Mouse (Mus musculus) lung, embryonic 14.5 days (tissue): ENCODE data around the gene Kctd10. TPM values are rescaled to one million over a fixed set of nuclear protein-coding genes. Genes with fewer than 3 reads are reported as not detected.

Source experiments
- ATAC-seq: fragments of 200-750 bp; cut with Nextera tagmentation; 2 replicates; pipeline ENCODE4 v1.8.0; 2017; ENCODE audit warnings: mild to moderate bottlenecking, moderate TSS enrichment, moderate library complexity; ENCODE audit not compliant: insufficient read depth
- DNase-seq: peaks from one replicate; pipeline ENCODE4 v3.0.0-alpha.2; 2015
- H3K27ac ChIP-seq: fragments of 300-500 bp; sonication (generic); 2 replicates; pipeline ENCODE4 v1.5.1; 2014; ENCODE audit warnings: low read depth, mild to moderate bottlenecking, moderate library complexity
- H3K27me3 ChIP-seq: fragments of 300-500 bp; sonication (generic); 2 replicates; pipeline ENCODE4 v1.6.1; 2014; ENCODE audit warnings: low read length, control low read depth; ENCODE audit not compliant: insufficient read depth
- H3K36me3 ChIP-seq: fragments of 300-500 bp; sonication (generic); 2 replicates; pipeline ENCODE4 v1.6.1; 2014; ENCODE audit warnings: control low read depth; ENCODE audit not compliant: insufficient read depth
- H3K4me1 ChIP-seq: fragments of 300-500 bp; sonication (generic); 2 replicates; pipeline ENCODE4 v1.6.1; 2014; ENCODE audit warnings: antibody characterized with exemption, control low read depth; ENCODE audit not compliant: insufficient read depth
- H3K4me2 ChIP-seq: fragments of 300-500 bp; sonication (generic); 2 replicates; pipeline ENCODE4 v1.6.1; 2014; ENCODE audit warnings: mild to moderate bottlenecking
- H3K4me3 ChIP-seq: fragments of 300-500 bp; sonication (generic); 2 replicates; pipeline ENCODE4 v1.5.1; 2014; ENCODE audit warnings: low read depth, low read length
- H3K9ac ChIP-seq: fragments of 300-500 bp; sonication (generic); 2 replicates; pipeline ENCODE4 v1.6.1; 2014
- H3K9me3 ChIP-seq: fragments of 300-500 bp; sonication (generic); 2 replicates; pipeline ENCODE4 v1.6.1; 2016; ENCODE audit warnings: low read depth, low read length, control low read depth
- CTCF ChIP-seq: IDR thresholded peaks from 2 replicates; pipeline ENCODE4 v1.5.1; 2016; ENCODE audit warnings: antibody characterized with exemption, low read depth
- WGBS: fragments of 180-500 bp; shearing (Covaris S2); extraction: QIAGEN DNeasy Blood & Tissue Kit; methylation state at CpG from one replicate; pipeline ENCODE4 v1.1.7; 2014; 5-methylcytosine and 5-hydroxymethylcytosine counted together
- polyA plus RNA-seq: library from polyadenylated mRNA; unstranded; fragments of >200 nt; fragmentation: Nextera tagmentation; extraction: Ambion mirVana; gene quantifications from 2 replicates; pipeline ENCODE4 v1.2.1, GENCODE M21; 2014

Gene Kctd10
- polyA plus RNA-seq, 1 experiment from 2014 or later = 140 TPM

- no peak for DNase-seq
- under 1% methylated on average over 20 of the region's 20 CpGs for WGBS
Observed at GRCm38 (mm10) chr5:114379763-114380162, 545 bp downstream of the Kctd10 start.

DNA sequence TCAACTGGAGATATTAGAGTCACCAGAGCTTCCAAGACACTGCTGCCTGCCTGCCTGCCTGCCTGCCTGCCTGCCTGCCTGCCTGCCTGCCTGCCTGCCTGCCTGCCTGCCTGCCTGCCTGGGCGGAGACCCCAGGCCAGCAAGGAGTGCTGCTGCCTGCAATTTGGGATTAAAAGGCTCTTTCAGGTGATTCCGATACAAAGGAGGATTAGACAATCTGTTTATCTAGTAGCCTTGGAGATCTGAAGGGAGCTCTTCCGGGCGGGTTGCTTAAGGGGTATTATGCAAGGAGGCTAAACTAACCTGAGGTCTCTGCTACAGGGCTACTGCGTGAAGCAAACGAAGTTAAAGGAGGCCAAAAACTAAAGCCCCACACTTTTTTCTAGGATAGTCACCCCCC is 1.4 kb downstream of the Kctd10 start:
- H3K9me3 ChIP-seq = no peaks in the 10 kb centered on the region
- peak overlapping the region; percentile 90; the same call in 1 of the 2 replicates for H3K27ac ChIP-seq
- H3K36me3 ChIP-seq = peaks cover 35% of the 10 kb centered on the region
- peak overlapping the region; percentile 74 for H3K4me2 ChIP-seq
- no peak for ATAC-seq
- 35% methylated on average over 6 of the region's 6 CpGs for WGBS
- peak overlapping the region; percentile 94 for H3K4me3 ChIP-seq
- no peaks in the 10 kb centered on the region for H3K27me3 ChIP-seq
- TF ChIP-seq CTCF = no peak
- peak overlapping the region; percentile 95 for H3K9ac ChIP-seq
- DNase-seq = peak; percentile 38
- H3K4me1 ChIP-seq = peaks cover 25% of the 10 kb centered on the region

More at GRCm38 (mm10) chr5:114379763-114380162, 545 bp downstream of the Kctd10 start:
- Histone ChIP-seq H3K36me3 (peaks cover 33% of the 10 kb centered on the region), H3K27ac (peak overlapping the region; percentile 90), H3K4me3 (peak overlapping the region; percentile 94), H3K27me3 (no peaks in the 10 kb centered on the region), H3K4me1 (peaks cover 20% of the 10 kb centered on the region), H3K9ac (peak overlapping the region; percentile 95), H3K9me3 (no peaks in the 10 kb centered on the region), H3K4me2 (peak overlapping the region; percentile 74)
- TF ChIP-seq CTCF = no peak
- ATAC-seq = peak; percentile 10

- peak overlapping the region; percentile 90 for H3K27ac ChIP-seq
- H3K36me3 ChIP-seq = peaks cover 36% of the 10 kb centered on the region
- peaks cover 26% of the 10 kb centered on the region for H3K4me1 ChIP-seq
- H3K9me3 ChIP-seq = no peaks in the 10 kb centered on the region
- H3K27me3 ChIP-seq = no peaks in the 10 kb centered on the region
- peak overlapping the region; percentile 74 for H3K4me2 ChIP-seq
- ATAC-seq = no peak
- peak; percentile 66 for DNase-seq
- WGBS = 34% methylated on average over 10 of the region's 10 CpGs
- H3K4me3 ChIP-seq = peak overlapping the region; percentile 94
- peak overlapping the region; percentile 95; the same call in 1 of the 2 replicates for H3K9ac ChIP-seq
- no peak for TF ChIP-seq CTCF
Observed at GRCm38 (mm10) chr5:114378177-114378920, 2.0 kb downstream of the Kctd10 start.

DNA sequence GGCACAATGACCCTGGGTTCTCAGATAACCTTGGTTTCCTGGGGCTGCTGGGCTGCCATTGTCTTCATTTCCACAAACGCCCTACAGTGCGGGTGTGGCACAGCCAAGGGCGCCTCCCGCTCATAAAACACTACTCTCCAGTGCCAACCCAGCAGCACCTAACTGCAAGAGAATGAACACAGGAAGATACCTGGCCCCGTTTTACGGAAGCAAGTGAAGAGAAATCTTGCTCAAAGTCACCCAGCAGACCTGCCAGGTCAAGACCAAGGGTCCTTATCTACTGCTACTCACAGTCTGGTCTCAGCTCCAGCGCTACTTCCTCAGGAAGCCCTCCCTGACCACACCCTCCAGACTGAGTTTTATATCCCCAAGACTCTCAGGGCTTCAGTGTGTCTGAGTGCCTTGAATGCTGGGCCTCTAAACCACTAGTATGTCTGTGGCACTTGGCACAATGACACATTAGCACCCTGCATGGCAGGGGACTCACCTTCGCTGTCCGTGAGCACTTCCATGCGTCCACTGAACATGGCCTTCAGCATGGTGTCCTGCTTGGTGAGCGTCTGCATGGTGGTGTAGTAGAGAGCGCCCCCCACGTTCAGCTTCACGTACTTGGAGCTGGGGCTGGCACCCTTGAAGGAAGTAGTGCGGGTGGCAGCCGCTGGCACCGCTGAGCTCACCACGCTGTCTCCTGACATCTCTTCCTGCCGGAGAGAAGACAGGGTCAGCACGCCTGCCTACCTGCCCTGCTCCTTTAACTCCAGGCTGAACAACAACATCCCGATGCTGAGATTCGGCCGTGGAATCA is 5.7 kb downstream of the Kctd10 start:
- H3K27me3 ChIP-seq = no peaks in the 10 kb centered on the region
- peak; percentile 27 for DNase-seq
- H3K9me3 ChIP-seq = no peaks in the 10 kb centered on the region
- 78% methylated on average over 23 of the region's 23 CpGs for WGBS
- 0 out of 2 replicates have a peak overlapping the region, but pooled peaks have one; percentile 10 for H3K9ac ChIP-seq
- peaks cover 56% of the 10 kb centered on the region for H3K4me1 ChIP-seq
- H3K4me2 ChIP-seq = 0 out of 2 replicates have a peak overlapping the region, but pooled peaks have one; percentile 7
- peak; percentile 10; the same call in 1 of the 2 replicates for TF ChIP-seq CTCF
- no peak for ATAC-seq
- peak overlapping the region; percentile 62 for H3K27ac ChIP-seq
- no peak overlapping the region for H3K4me3 ChIP-seq
- H3K36me3 ChIP-seq = peaks cover 69% of the 10 kb centered on the region

- H3K9ac ChIP-seq = no peak overlapping the region
- H3K4me3 ChIP-seq = no peak overlapping the region
- H3K27ac ChIP-seq = peak overlapping the region; percentile 99; the same call in 1 of the 2 replicates
- no peak for ATAC-seq
- H3K9me3 ChIP-seq = no peaks in the 10 kb centered on the region
- 72% methylated on average over 9 of the region's 9 CpGs for WGBS
- peaks cover 79% of the 10 kb centered on the region for H3K36me3 ChIP-seq
- no peak for TF ChIP-seq CTCF
- H3K27me3 ChIP-seq = no peaks in the 10 kb centered on the region
- H3K4me1 ChIP-seq = peaks cover 60% of the 10 kb centered on the region
- no peak for DNase-seq
- no peak overlapping the region for H3K4me2 ChIP-seq
Observed at GRCm38 (mm10) chr5:114373581-114373980, 6.7 kb downstream of the Kctd10 start.

- Histone ChIP-seq H3K36me3 (peaks cover 83% of the 10 kb centered on the region), H3K4me2 (peak overlapping the region; percentile 48; the same call in 1 of the 2 replicates), H3K9ac (peak overlapping the region; percentile 16; the same call in 1 of the 2 replicates), H3K27ac (peak overlapping the region; percentile 99), H3K9me3 (no peaks in the 10 kb centered on the region), H3K4me1 (peaks cover 60% of the 10 kb centered on the region), H3K4me3 (no peak overlapping the region), H3K27me3 (no peaks in the 10 kb centered on the region)
- ATAC-seq = no peak
- WGBS = 64% methylated on average over 11 of the region's 11 CpGs
- TF ChIP-seq CTCF = no peak
- peak; percentile 24 for DNase-seq
Observed at GRCm38 (mm10) chr5:114373174-114373573, 7.1 kb downstream of the Kctd10 start.
